Mouse (Mus musculus): Measurements from ENCODE around the gene Shtn1. TPM values are rescaled to one million over a fixed set of nuclear protein-coding genes. Genes with fewer than 3 reads are reported as not detected.

Gene Shtn1
- polyA plus RNA-seq, 1 experiment: 1.7 TPM

DNA sequence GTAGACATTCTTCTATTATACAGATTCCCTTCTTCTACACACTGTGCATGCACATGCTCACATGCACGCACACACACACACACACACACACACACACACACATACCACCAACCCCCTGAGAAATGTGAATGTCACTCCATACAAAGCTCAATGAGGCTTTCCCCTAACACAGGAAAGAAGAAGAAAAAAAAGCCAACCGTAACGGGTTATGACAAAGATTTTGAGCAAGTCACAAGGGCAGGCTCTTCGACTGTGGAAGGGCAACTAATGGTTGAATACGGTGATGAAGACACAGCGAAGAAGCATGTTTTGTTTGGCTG, 21.3 kb downstream of the Shtn1 start:
- 95% methylated on average over 6 of the region's 6 CpGs for WGBS

DNA sequence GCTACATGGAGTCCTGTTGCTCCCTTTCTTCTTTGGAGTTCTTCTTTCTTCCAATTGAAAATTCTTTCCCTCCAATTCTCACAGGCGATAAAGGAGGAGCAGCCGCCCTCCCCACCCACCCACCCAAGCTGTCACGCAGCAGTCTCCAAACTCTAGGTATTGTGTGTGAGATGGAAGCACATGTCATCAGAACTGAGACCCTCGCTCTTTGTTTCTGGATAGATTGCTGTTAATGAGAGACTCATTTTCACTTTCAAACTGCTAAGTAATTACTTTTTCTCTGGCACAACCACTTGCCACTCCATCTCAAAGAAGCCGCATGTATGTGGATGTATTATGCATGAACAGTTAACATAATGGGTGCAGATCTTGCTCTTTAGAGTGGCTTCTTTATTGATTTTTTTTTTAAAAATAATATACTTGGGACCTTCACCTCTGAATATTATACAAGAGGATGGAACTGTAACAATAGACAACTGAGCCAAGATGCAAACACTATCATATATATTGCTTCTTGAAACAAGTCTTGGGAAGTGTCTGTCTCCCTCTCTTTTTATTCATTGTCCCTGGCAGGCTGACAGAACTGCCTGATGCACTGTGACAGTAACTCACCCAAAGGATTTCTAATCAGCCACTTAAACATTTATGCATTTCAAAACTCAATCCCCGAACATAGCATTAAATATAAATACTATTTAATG, 21.8 kb downstream of the Shtn1 start:
- no peak overlapping the region for H3K4me3 ChIP-seq (ENCODE audit: control insufficient read depth, insufficient read depth, low read length)
- no peak overlapping the region for H3K27ac ChIP-seq (ENCODE audit: control insufficient read depth, insufficient read depth, low read length)
- TF ChIP-seq POLR2A (IDR thresholded peaks at IDR 0.05; ENCODE audit: control insufficient read depth, extremely low read depth, insufficient read depth, low read length, poor library complexity) (no peak), CTCF (IDR thresholded peaks at IDR 0.05; ENCODE audit: borderline replicate concordance, control insufficient read depth, extremely low read depth, insufficient read depth, low read length, poor library complexity) (no peak)
- no peak for DNase-seq
- H3K27me3 ChIP-seq (ENCODE audit: control insufficient read depth, insufficient read depth, low read length): no peaks in the 10 kb centered on the region
- 95% methylated on average over 6 of the region's 6 CpGs for WGBS
- no peaks in the 10 kb centered on the region for H3K4me1 ChIP-seq (replicated peaks; ENCODE audit: control insufficient read depth, insufficient read depth, low read length)
- H3K36me3 ChIP-seq (ENCODE audit: control insufficient read depth, insufficient read depth, low read length): no peaks in the 10 kb centered on the region

More for the DNA sequence above, 21.3 kb downstream of the Shtn1 start:
- H3K27ac ChIP-seq (ENCODE audit: control insufficient read depth, insufficient read depth, low read length): no peak overlapping the region
- TF ChIP-seq CTCF (IDR thresholded peaks at IDR 0.05; ENCODE audit: borderline replicate concordance, control insufficient read depth, extremely low read depth, insufficient read depth, low read length, poor library complexity) (no peak), POLR2A (IDR thresholded peaks at IDR 0.05; ENCODE audit: control insufficient read depth, extremely low read depth, insufficient read depth, low read length, poor library complexity) (no peak)
- no peaks in the 10 kb centered on the region for H3K4me1 ChIP-seq (replicated peaks; ENCODE audit: control insufficient read depth, insufficient read depth, low read length)
- H3K36me3 ChIP-seq (ENCODE audit: control insufficient read depth, insufficient read depth, low read length): no peaks in the 10 kb centered on the region
- no peaks in the 10 kb centered on the region for H3K27me3 ChIP-seq (ENCODE audit: control insufficient read depth, insufficient read depth, low read length)
- no peak overlapping the region for H3K4me3 ChIP-seq (ENCODE audit: control insufficient read depth, insufficient read depth, low read length)
- no peak for DNase-seq

DNA sequence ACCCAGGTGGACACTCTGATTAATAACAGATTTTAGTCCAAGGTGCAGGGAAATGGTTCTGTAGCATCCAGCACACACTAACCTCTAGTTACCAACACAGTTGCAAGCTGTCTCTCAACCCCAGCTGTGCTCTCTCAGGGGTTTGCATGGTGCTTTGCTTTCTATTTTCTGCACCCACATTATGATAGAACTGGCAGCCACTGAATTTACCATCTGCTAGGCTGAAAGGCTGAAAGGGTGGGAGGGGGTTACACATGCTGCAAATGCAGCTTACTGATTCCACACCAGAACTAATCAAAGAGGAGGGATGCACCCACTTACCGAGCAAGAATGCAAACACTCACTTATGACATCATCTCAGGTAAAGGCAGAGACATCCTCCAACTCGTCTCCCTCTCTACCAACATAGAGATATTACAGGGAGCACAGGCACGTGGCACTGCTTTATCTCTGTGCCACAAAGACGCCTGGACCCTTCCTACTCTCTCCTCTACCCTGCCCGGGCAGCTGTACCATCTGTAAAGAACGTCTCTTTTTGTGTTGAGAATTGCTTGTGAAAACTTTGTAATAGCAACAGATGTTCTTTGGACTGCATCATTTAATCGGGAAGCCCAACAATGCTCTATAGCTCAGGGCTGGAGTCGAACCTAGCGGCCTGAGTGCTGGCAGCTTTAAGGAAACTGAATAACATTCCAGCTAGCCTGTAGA, 23.0 kb downstream of the Shtn1 start:
- no peak overlapping the region for H3K4me3 ChIP-seq (ENCODE audit: control insufficient read depth, insufficient read depth, low read length)
- no peaks in the 10 kb centered on the region for H3K4me1 ChIP-seq (replicated peaks; ENCODE audit: control insufficient read depth, insufficient read depth, low read length)
- no peaks in the 10 kb centered on the region for H3K36me3 ChIP-seq (ENCODE audit: control insufficient read depth, insufficient read depth, low read length)
- no peak overlapping the region for H3K27ac ChIP-seq (ENCODE audit: control insufficient read depth, insufficient read depth, low read length)
- WGBS: 88% methylated on average over 9 of the region's 9 CpGs
- H3K27me3 ChIP-seq (ENCODE audit: control insufficient read depth, insufficient read depth, low read length): no peaks in the 10 kb centered on the region
- TF ChIP-seq POLR2A (IDR thresholded peaks at IDR 0.05; ENCODE audit: control insufficient read depth, extremely low read depth, insufficient read depth, low read length, poor library complexity) (no peak), CTCF (IDR thresholded peaks at IDR 0.05; ENCODE audit: borderline replicate concordance, control insufficient read depth, extremely low read depth, insufficient read depth, low read length, poor library complexity) (no peak)
- no peak for DNase-seq

DNA sequence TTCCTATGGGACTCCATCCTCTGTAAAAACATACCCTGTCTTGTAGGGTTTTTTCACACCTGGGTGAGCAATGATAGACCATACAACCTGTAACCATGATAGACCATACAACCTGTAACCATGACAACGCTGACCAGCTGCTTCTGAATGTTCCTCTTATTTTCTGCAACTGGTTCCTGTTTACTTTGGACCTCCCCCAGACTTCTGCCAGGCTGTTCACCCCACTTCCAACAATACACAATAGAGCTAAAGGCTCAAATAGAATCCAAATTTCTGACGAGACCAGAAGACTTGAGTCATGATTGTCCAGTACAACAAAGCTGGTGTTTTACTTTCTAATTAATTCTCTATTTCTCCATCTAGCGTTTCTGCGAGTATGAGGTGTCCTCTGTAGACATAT, 23.8 kb downstream of the Shtn1 start:
- DNase-seq: no peak
- Histone ChIP-seq H3K4me1 (replicated peaks; ENCODE audit: control insufficient read depth, insufficient read depth, low read length) (no peaks in the 10 kb centered on the region), H3K36me3 (ENCODE audit: control insufficient read depth, insufficient read depth, low read length) (no peaks in the 10 kb centered on the region), H3K4me3 (ENCODE audit: control insufficient read depth, insufficient read depth, low read length) (no peak overlapping the region), H3K27me3 (ENCODE audit: control insufficient read depth, insufficient read depth, low read length) (no peaks in the 10 kb centered on the region), H3K27ac (ENCODE audit: control insufficient read depth, insufficient read depth, low read length) (no peak overlapping the region)
- WGBS: 79% methylated on average over 4 of the region's 4 CpGs
- TF ChIP-seq CTCF (IDR thresholded peaks at IDR 0.05; ENCODE audit: borderline replicate concordance, control insufficient read depth, extremely low read depth, insufficient read depth, low read length, poor library complexity): no peak
- TF ChIP-seq POLR2A (IDR thresholded peaks at IDR 0.05; ENCODE audit: control insufficient read depth, extremely low read depth, insufficient read depth, low read length, poor library complexity): no peak

DNA sequence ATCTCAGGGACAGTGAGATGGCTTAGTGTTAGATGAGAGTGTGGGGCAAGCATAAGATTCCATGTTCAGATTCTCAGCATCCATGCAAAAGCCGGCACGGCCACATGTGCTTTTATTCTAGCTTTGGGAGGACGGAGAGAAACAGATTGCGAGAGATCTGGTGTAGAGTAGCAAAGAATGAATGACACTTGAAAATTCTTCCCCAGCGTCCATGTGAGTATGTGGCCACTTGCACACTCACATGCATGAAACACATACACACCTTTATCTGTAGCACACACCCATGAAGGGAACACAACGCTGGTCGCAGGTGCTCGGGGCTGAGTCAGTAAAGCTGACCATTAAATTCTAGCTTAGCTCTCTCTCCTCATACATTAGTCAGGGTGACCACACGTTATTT, 24.3 kb downstream of the Shtn1 start:
- no peak for TF ChIP-seq POLR2A (IDR thresholded peaks at IDR 0.05; ENCODE audit: control insufficient read depth, extremely low read depth, insufficient read depth, low read length, poor library complexity)
- no peak for TF ChIP-seq CTCF (IDR thresholded peaks at IDR 0.05; ENCODE audit: borderline replicate concordance, control insufficient read depth, extremely low read depth, insufficient read depth, low read length, poor library complexity)
- Histone ChIP-seq H3K36me3 (ENCODE audit: control insufficient read depth, insufficient read depth, low read length) (no peaks in the 10 kb centered on the region), H3K4me3 (ENCODE audit: control insufficient read depth, insufficient read depth, low read length) (no peak overlapping the region), H3K4me1 (replicated peaks; ENCODE audit: control insufficient read depth, insufficient read depth, low read length) (no peaks in the 10 kb centered on the region), H3K27me3 (ENCODE audit: control insufficient read depth, insufficient read depth, low read length) (no peaks in the 10 kb centered on the region), H3K27ac (ENCODE audit: control insufficient read depth, insufficient read depth, low read length) (no peak overlapping the region)
- WGBS: 95% methylated on average over 9 of the region's 9 CpGs
- no peak for DNase-seq

DNA sequence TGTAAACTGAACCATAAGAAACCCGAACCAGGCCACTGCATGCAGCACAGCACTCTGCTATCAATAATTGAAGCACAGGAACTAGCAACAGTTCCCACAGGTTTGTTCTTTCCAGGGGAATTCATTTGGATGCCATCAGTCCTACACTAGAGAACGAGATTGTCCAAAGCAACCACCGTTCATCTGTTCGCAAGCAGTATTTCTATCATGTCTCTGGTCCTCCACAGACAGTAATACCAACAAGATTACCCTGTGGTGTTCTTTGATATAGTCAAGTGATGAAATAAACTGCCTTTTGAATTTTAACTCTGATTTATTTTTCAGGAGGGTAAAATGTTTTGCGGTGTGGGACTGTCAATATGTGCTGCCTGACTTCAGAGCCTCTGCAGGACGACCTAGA, 27.0 kb downstream of the Shtn1 start:
- no peaks in the 10 kb centered on the region for H3K27me3 ChIP-seq (ENCODE audit: control insufficient read depth, insufficient read depth, low read length)
- H3K4me3 ChIP-seq (ENCODE audit: control insufficient read depth, insufficient read depth, low read length): no peak overlapping the region

More for the DNA sequence above, 27.0 kb downstream of the Shtn1 start:
- no peaks in the 10 kb centered on the region for H3K36me3 ChIP-seq (ENCODE audit: control insufficient read depth, insufficient read depth, low read length)
- WGBS: 92% methylated on average over 6 of the region's 6 CpGs
- no peak for DNase-seq
- H3K27ac ChIP-seq (ENCODE audit: control insufficient read depth, insufficient read depth, low read length): no peak overlapping the region
- H3K4me1 ChIP-seq (replicated peaks; ENCODE audit: control insufficient read depth, insufficient read depth, low read length): no peaks in the 10 kb centered on the region
- TF ChIP-seq CTCF (IDR thresholded peaks at IDR 0.05; ENCODE audit: borderline replicate concordance, control insufficient read depth, extremely low read depth, insufficient read depth, low read length, poor library complexity) (no peak), POLR2A (IDR thresholded peaks at IDR 0.05; ENCODE audit: control insufficient read depth, extremely low read depth, insufficient read depth, low read length, poor library complexity) (no peak)

Measured in thymus, adult 2 months (tissue).